Mouse (Mus musculus): Measurements from ENCODE around the gene Mgat5.

- TF ChIP-seq CTCF (IDR thresholded peaks at IDR 0.05; ENCODE audit: extremely low read depth, insufficient read length, insufficient replicate concordance, low read depth, low read length) (no peak), POLR2A (IDR thresholded peaks at IDR 0.05; ENCODE audit: low read depth, low read length) (no peak)
Measured at GRCm38 (mm10) chr1:127308989-127309701, 104.3 kb downstream of the Mgat5 start.

Data from small intestine, adult 2 months (tissue).